Comparison of ENCODE assay signal across 25 mouse cellular contexts in the genomic region with DNA sequence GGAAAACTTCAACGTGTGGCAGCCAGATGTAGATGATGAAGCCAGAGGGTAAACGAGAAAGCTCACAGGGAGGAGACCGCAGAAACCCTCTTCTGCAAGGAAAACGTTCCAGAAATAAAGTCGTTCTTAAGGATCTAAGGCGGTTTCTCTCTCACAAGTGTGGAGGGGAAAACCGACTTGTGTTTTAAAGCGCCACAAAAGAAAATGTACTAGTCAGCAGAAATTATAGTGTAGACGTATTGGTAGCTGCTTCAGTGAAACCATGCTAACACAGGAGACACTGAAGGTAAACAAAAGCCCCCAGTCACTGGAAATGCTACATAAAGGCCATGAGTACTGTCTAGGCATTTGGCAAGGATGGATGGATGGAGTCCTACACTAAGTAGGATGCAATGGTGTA. TPM values are rescaled to one million over a fixed set of nuclear protein-coding genes. Genes with fewer than 3 reads are reported as not detected.
A peak's percentile ranks its signal among the peaks of the same experiment; 100 is the strongest.
DNase-seq lines count a peak whose midpoint lies in the region; ATAC-seq and TF ChIP-seq lines count a peak whose summit lies in the region.
"Had no signal": no experiment of that assay in that cellular context is flagged by ENCODE, and none has a peak within 500 bp of the region (broad histone marks: within the 10 kb centered on the region; RNA-seq: fewer than 3 reads in every experiment).

No protein-coding gene starts in this region.

- H3K27me3 ChIP-seq in embryonic facial prominence, embryonic 12.5 days = no peaks in the 10 kb centered on the region
- no peaks in the 10 kb centered on the region for H3K27me3 ChIP-seq in embryonic facial prominence, embryonic 10.5 days (replicated peaks; ENCODE audit: low read depth, poor library complexity, severe bottlenecking)
- H3K27me3 ChIP-seq in hindbrain, embryonic 14.5 days (ENCODE audit: control insufficient read depth, insufficient read depth, low read length) = no peaks in the 10 kb centered on the region
- H3K27me3 ChIP-seq in hindbrain, embryonic 16.5 days (replicated peaks; ENCODE audit: control insufficient read depth, insufficient read depth, low read length) = no peaks in the 10 kb centered on the region
- H3K27me3 ChIP-seq in limb, embryonic 15.5 days = no peaks in the 10 kb centered on the region
- H3K27me3 ChIP-seq in heart, embryonic 11.5 days (ENCODE audit: control insufficient read depth, insufficient read depth, low read length) = no peaks in the 10 kb centered on the region
- no peaks in the 10 kb centered on the region for H3K27me3 ChIP-seq in cerebellum, adult 2 months (ENCODE audit: control insufficient read depth, insufficient read depth, low read length)
- H3K27me3 ChIP-seq: hindbrain, embryonic 15.5 days; kidney, embryonic 15.5 days; liver, embryonic 15.5 days had no signal

- no peak for TF ChIP-seq CTCF in cerebellum, adult 2 months (IDR thresholded peaks at IDR 0.05; ENCODE audit: borderline replicate concordance, insufficient read depth, low read depth, low read length)

- TF ChIP-seq POLR2A in cerebellum, adult 2 months (IDR thresholded peaks at IDR 0.05; ENCODE audit: borderline replicate concordance, insufficient read depth, low read length) = no peak

- H3K4me2 ChIP-seq in embryonic facial prominence, embryonic 12.5 days (replicated peaks) = no peak overlapping the region
- H3K4me2 ChIP-seq in hindbrain, embryonic 14.5 days (replicated peaks) = no peak overlapping the region
- no peak overlapping the region for H3K4me2 ChIP-seq in hindbrain, embryonic 16.5 days (ENCODE audit: low read length)
- H3K4me2 ChIP-seq in limb, embryonic 15.5 days = no peak overlapping the region
- H3K4me2 ChIP-seq in heart, embryonic 11.5 days = no peak overlapping the region
- H3K4me2 ChIP-seq: hindbrain, embryonic 15.5 days; kidney, embryonic 15.5 days; liver, embryonic 15.5 days had no signal

- H3K27ac ChIP-seq in embryonic facial prominence, embryonic 12.5 days = 0 out of 2 replicates have a peak overlapping the region, but pooled peaks have one; percentile 65
- H3K27ac ChIP-seq in embryonic facial prominence, embryonic 10.5 days (replicated peaks) = no peak overlapping the region
- H3K27ac ChIP-seq in hindbrain, embryonic 14.5 days = 0 out of 2 replicates have a peak overlapping the region, but pooled peaks have one; percentile 26
- no peak overlapping the region for H3K27ac ChIP-seq in hindbrain, embryonic 16.5 days (ENCODE audit: low read depth, low read length)
- H3K27ac ChIP-seq in limb, embryonic 15.5 days = peak overlapping the region; percentile 71
- no peak overlapping the region for H3K27ac ChIP-seq in heart, embryonic 11.5 days (ENCODE audit: low read depth, low read length)
- H3K27ac ChIP-seq in cerebellum, adult 2 months (ENCODE audit: insufficient read depth, low read length) = no peak overlapping the region
- H3K27ac ChIP-seq: hindbrain, embryonic 15.5 days; kidney, embryonic 15.5 days; left cerebral cortex, adult 2 months; liver, embryonic 15.5 days had no signal

- no peak for DNase-seq in embryonic facial prominence, embryonic 10.5 days (ENCODE audit: low spot score)
- no peak for DNase-seq in hindbrain, embryonic 14.5 days (ENCODE audit: low spot score)
- DNase-seq in brain, adult 2 months (ENCODE audit: low read depth, low spot score) = peak; percentile 9
- DNase-seq in cerebellum, adult 2 months = no peak
- DNase-seq: adrenal gland, postnatal 10 days; cerebellum, adult 11-12 months; cerebellum, postnatal 36 days; kidney, postnatal 4 days; layer of hippocampus, adult 9-11 months; left cerebral cortex, postnatal 4 days; right cerebral cortex, postnatal 14 days; spleen, adult 18-20 months; thymus, postnatal 25 days had no signal

- peaks cover 7% of the 10 kb centered on the region; the same call in 1 of the 2 replicates for H3K36me3 ChIP-seq in embryonic facial prominence, embryonic 12.5 days
- peaks cover 10% of the 10 kb centered on the region for H3K36me3 ChIP-seq in embryonic facial prominence, embryonic 10.5 days (replicated peaks)
- peaks cover 56% of the 10 kb centered on the region for H3K36me3 ChIP-seq in hindbrain, embryonic 14.5 days (replicated peaks; ENCODE audit: control insufficient read depth, insufficient read depth)
- H3K36me3 ChIP-seq in hindbrain, embryonic 16.5 days (ENCODE audit: control insufficient read depth, insufficient read depth, low read length) = peaks cover 14% of the 10 kb centered on the region
- peaks cover 11% of the 10 kb centered on the region for H3K36me3 ChIP-seq in limb, embryonic 15.5 days
- no peaks in the 10 kb centered on the region for H3K36me3 ChIP-seq in heart, embryonic 11.5 days (ENCODE audit: control insufficient read depth, insufficient read depth, low read length)
- H3K36me3 ChIP-seq: liver, embryonic 15.5 days had no signal

- H3K9ac ChIP-seq in embryonic facial prominence, embryonic 12.5 days = no peak overlapping the region
- H3K9ac ChIP-seq in hindbrain, embryonic 14.5 days = no peak overlapping the region
- no peak overlapping the region for H3K9ac ChIP-seq in hindbrain, embryonic 16.5 days (ENCODE audit: low read depth, low read length)
- H3K9ac ChIP-seq in limb, embryonic 15.5 days = no peak overlapping the region
- no peak overlapping the region for H3K9ac ChIP-seq in heart, embryonic 11.5 days (ENCODE audit: low read depth, low read length)
- H3K9ac ChIP-seq: hindbrain, embryonic 15.5 days; kidney, embryonic 15.5 days; liver, embryonic 15.5 days had no signal

- H3K9me3 ChIP-seq in embryonic facial prominence, embryonic 12.5 days = no peaks in the 10 kb centered on the region
- H3K9me3 ChIP-seq in embryonic facial prominence, embryonic 10.5 days = no peaks in the 10 kb centered on the region
- H3K9me3 ChIP-seq in hindbrain, embryonic 14.5 days (ENCODE audit: control insufficient read depth, low read length) = no peaks in the 10 kb centered on the region
- H3K9me3 ChIP-seq in hindbrain, embryonic 16.5 days (ENCODE audit: control insufficient read depth, low read length) = no peaks in the 10 kb centered on the region
- no peaks in the 10 kb centered on the region for H3K9me3 ChIP-seq in limb, embryonic 15.5 days
- H3K9me3 ChIP-seq in heart, embryonic 11.5 days (replicated peaks; ENCODE audit: control insufficient read depth, low read length) = no peaks in the 10 kb centered on the region
- H3K9me3 ChIP-seq: G1E; hindbrain, embryonic 15.5 days; kidney, embryonic 15.5 days; liver, embryonic 15.5 days had no signal

- H3K4me3 ChIP-seq in embryonic facial prominence, embryonic 12.5 days = no peak overlapping the region
- H3K4me3 ChIP-seq in embryonic facial prominence, embryonic 10.5 days = no peak overlapping the region
- H3K4me3 ChIP-seq in hindbrain, embryonic 14.5 days (replicated peaks; ENCODE audit: low read length) = no peak overlapping the region
- no peak overlapping the region for H3K4me3 ChIP-seq in hindbrain, embryonic 16.5 days (ENCODE audit: low read length)
- H3K4me3 ChIP-seq in limb, embryonic 15.5 days = no peak overlapping the region
- H3K4me3 ChIP-seq in heart, embryonic 11.5 days (ENCODE audit: low read depth, low read length) = no peak overlapping the region
- no peak overlapping the region for H3K4me3 ChIP-seq in cerebellum, adult 2 months (replicated peaks; ENCODE audit: insufficient read depth, low read depth, low read length)
- H3K4me3 ChIP-seq: hindbrain, embryonic 15.5 days; kidney, embryonic 15.5 days; left cerebral cortex, adult 2 months; liver, embryonic 15.5 days had no signal

- 51% methylated on average over 9 of the region's 9 CpGs for WGBS in embryonic facial prominence, embryonic 12.5 days
- 65% methylated on average over 9 of the region's 9 CpGs for WGBS in embryonic facial prominence, embryonic 10.5 days
- 73% methylated on average over 9 of the region's 9 CpGs for WGBS in hindbrain, embryonic 14.5 days
- 71% methylated on average over 9 of the region's 9 CpGs for WGBS in hindbrain, embryonic 16.5 days
- 28% methylated on average over 9 of the region's 9 CpGs for WGBS in limb, embryonic 15.5 days
- WGBS in heart, embryonic 11.5 days (ENCODE audit: insufficient replicate concordance) = 72% methylated on average over 9 of the region's 9 CpGs
- 77% methylated on average over 9 of the region's 9 CpGs for WGBS in cerebellum, adult 2 months

- no peak for ATAC-seq in embryonic facial prominence, embryonic 12.5 days (ENCODE audit: insufficient number of reproducible peaks, insufficient read depth, low FRiP score, low TSS enrichment)
- no peak for ATAC-seq in hindbrain, embryonic 14.5 days (ENCODE audit: low FRiP score)
- no peak for ATAC-seq in hindbrain, embryonic 16.5 days
- no peak; the same call in 1 of the 2 replicates for ATAC-seq in limb, embryonic 15.5 days (ENCODE audit: insufficient number of reproducible peaks, low FRiP score, low TSS enrichment, low read depth)
- ATAC-seq in heart, embryonic 11.5 days (replicated peaks; ENCODE audit: insufficient number of reproducible peaks, low FRiP score, low TSS enrichment) = no peak
- ATAC-seq: activated CD4-positive, CD25-positive, alpha-beta regulatory T cell, adult 4 months; intestine, postnatal 0 days; lung, postnatal 0 days had no signal

- peaks cover 15% of the 10 kb centered on the region for H3K4me1 ChIP-seq in embryonic facial prominence, embryonic 12.5 days
- no peaks in the 10 kb centered on the region for H3K4me1 ChIP-seq in embryonic facial prominence, embryonic 10.5 days
- peaks cover 16% of the 10 kb centered on the region; the same call in 1 of the 2 replicates for H3K4me1 ChIP-seq in hindbrain, embryonic 14.5 days (replicated peaks; ENCODE audit: control insufficient read depth, insufficient read depth, low read length)
- no peaks in the 10 kb centered on the region; the same call in 1 of the 2 replicates for H3K4me1 ChIP-seq in hindbrain, embryonic 16.5 days (ENCODE audit: control insufficient read depth, insufficient read depth, low read depth, low read length)
- H3K4me1 ChIP-seq in limb, embryonic 15.5 days = peaks cover 17% of the 10 kb centered on the region
- H3K4me1 ChIP-seq in heart, embryonic 11.5 days (ENCODE audit: control insufficient read depth, insufficient read depth, low read length) = peaks cover 4% of the 10 kb centered on the region; the same call in 1 of the 2 replicates
- H3K4me1 ChIP-seq in cerebellum, adult 2 months (ENCODE audit: control insufficient read depth, insufficient read depth, low read length) = peaks cover 12% of the 10 kb centered on the region
- H3K4me1 ChIP-seq: kidney, embryonic 15.5 days; liver, embryonic 15.5 days had no signal

RNA-seq across cellular contexts. Expression of gene Lonrf2, which starts 19.2 kb away (rescaled TPM):
- polyA plus RNA-seq in embryonic facial prominence, embryonic 12.5 days (2016; fragmentation: Nextera tagmentation; extraction: Ambion mirVana) = 2.4 and 2.5 TPM in 2 replicates
- 0.96 and 1.2 TPM in 2 replicates for polyA plus RNA-seq in embryonic facial prominence, embryonic 10.5 days (2016; fragmentation: Nextera tagmentation; extraction: Ambion mirVana)
- 31.5 and 33.7 TPM in 2 replicates for polyA plus RNA-seq in hindbrain, embryonic 14.5 days (2014; fragmentation: Nextera tagmentation; extraction: Ambion mirVana)
- 18.4 and 23.0 TPM in 2 replicates for polyA plus RNA-seq in hindbrain, embryonic 16.5 days (2015; fragmentation: Nextera tagmentation; extraction: Ambion mirVana)
- 1.2 and 1.8 TPM in 2 replicates for polyA plus RNA-seq in limb, embryonic 15.5 days (2015; fragmentation: Nextera tagmentation; extraction: Ambion mirVana)
- polyA plus RNA-seq in heart, embryonic 11.5 days (2014; fragmentation: Nextera tagmentation; extraction: Ambion mirVana) = 0.84 and 0.93 TPM in 2 replicates
- 66.4 and 70.0 TPM in 2 replicates for polyA plus RNA-seq in cerebellum, adult 2 months (2012; rRNA removed)
- polyA plus RNA-seq: activated CD4-positive, CD25-positive, alpha-beta regulatory T cell, adult 4 months had no signal

Comparison
In these comparisons a context has a peak if more than half of its experiments do, and no peak if none do; other contexts are left out.
1. H3K27ac ChIP-seq: peak in embryonic facial prominence, embryonic 12.5 days (single experiment), hindbrain, embryonic 14.5 days (single experiment) and limb, embryonic 15.5 days (single experiment); none in embryonic facial prominence, embryonic 10.5 days (single experiment), hindbrain, embryonic 16.5 days (single experiment), heart, embryonic 11.5 days (single experiment) and cerebellum, adult 2 months (single experiment).